Mouse (Mus musculus): ENCODE results near the gene Acot8. TPM values are rescaled to one million over a fixed set of nuclear protein-coding genes. Genes with fewer than 3 reads are reported as not detected.

Acot8 gene
- polyA plus RNA-seq, 1 experiment, result 102 TPM

DNA sequence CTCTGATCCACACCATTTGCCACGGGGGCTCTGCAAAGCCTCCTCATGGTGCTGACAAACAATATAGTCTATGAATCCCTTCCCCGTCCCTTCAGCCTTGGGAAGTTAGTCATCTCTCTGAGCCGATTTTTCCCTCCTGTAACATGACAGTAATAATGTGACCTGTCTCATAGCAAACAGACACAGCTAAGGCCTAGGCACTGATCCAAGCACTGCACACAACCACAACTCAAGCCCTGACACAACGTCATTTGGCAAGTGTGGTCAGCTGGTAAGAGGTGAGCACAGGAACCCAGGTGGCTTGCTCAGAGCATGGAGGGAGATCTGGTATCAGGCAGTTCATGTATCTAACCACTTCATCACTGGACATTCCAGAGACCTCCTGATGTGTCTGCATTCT is 8.8 kb downstream of the Acot8 start:
- WGBS, result 81% methylated on average over 4 of the region's 4 CpGs
- no peak for TF ChIP-seq POLR2A (IDR thresholded peaks at IDR 0.05; ENCODE audit: low read depth, low read length)
- TF ChIP-seq CTCF (IDR thresholded peaks at IDR 0.05; ENCODE audit: extremely low read depth, insufficient read length, insufficient replicate concordance, low read depth, low read length), result no peak
- H3K36me3 ChIP-seq (ENCODE audit: control insufficient read depth, insufficient read depth, low read length), result peaks cover 67% of the 10 kb centered on the region
- no peak overlapping the region for H3K27ac ChIP-seq (ENCODE audit: insufficient read depth, low read depth, low read length)
- H3K4me1 ChIP-seq (ENCODE audit: control insufficient read depth, insufficient read depth, insufficient read length, low read length), result no peaks in the 10 kb centered on the region
- H3K4me3 ChIP-seq (ENCODE audit: low read depth, low read length), result no peak overlapping the region
- no peaks in the 10 kb centered on the region for H3K27me3 ChIP-seq (ENCODE audit: control insufficient read depth, insufficient read depth, low read length)

DNA sequence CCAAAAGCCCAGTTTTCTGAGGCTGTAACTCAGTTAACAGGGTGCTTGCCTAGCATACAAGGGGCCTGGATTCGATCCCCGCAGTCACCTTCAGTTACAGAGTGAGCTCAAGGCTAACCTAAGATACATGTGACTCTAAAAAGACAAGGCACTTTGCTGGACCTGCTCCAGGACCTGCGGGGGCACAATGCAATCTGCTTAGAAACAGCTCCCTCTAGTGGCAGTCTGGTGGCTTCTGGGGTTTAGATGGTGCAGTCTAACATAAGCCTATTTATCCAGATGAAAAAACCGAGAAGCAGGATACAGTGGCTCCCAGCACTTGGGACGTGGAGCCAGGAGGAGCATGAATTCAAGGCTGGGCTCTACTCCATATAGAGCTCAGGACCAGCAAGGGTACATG is 10.4 kb downstream of the Acot8 start:
- H3K36me3 ChIP-seq (ENCODE audit: control insufficient read depth, insufficient read depth, low read length), result peaks cover 60% of the 10 kb centered on the region

GRCm38 (mm10) chr2:164793772-164794171 is 10.9 kb downstream of the Acot8 start:
- Histone ChIP-seq H3K4me1 (ENCODE audit: control insufficient read depth, insufficient read depth, insufficient read length, low read length) (no peaks in the 10 kb centered on the region), H3K27ac (ENCODE audit: insufficient read depth, low read depth, low read length) (no peak overlapping the region), H3K36me3 (ENCODE audit: control insufficient read depth, insufficient read depth, low read length) (peaks cover 62% of the 10 kb centered on the region), H3K4me3 (ENCODE audit: low read depth, low read length) (no peak overlapping the region), H3K27me3 (ENCODE audit: control insufficient read depth, insufficient read depth, low read length) (no peaks in the 10 kb centered on the region)
- WGBS, result 93% methylated on average over 2 of the region's 2 CpGs
- TF ChIP-seq POLR2A (IDR thresholded peaks at IDR 0.05; ENCODE audit: low read depth, low read length), result no peak
- no peak for TF ChIP-seq CTCF (IDR thresholded peaks at IDR 0.05; ENCODE audit: extremely low read depth, insufficient read length, insufficient replicate concordance, low read depth, low read length)

More for the DNA sequence above, 10.4 kb downstream of the Acot8 start:
- 19% methylated on average over 5 of the region's 5 CpGs for WGBS
- Histone ChIP-seq H3K27ac (ENCODE audit: insufficient read depth, low read depth, low read length) (no peak overlapping the region), H3K4me1 (ENCODE audit: control insufficient read depth, insufficient read depth, insufficient read length, low read length) (no peaks in the 10 kb centered on the region), H3K4me3 (ENCODE audit: low read depth, low read length) (no peak overlapping the region), H3K27me3 (ENCODE audit: control insufficient read depth, insufficient read depth, low read length) (no peaks in the 10 kb centered on the region)
- peak; percentile 95; the same call in 1 of the 2 replicates for TF ChIP-seq CTCF (IDR thresholded peaks at IDR 0.05; ENCODE audit: extremely low read depth, insufficient read length, insufficient replicate concordance, low read depth, low read length)
- TF ChIP-seq POLR2A (IDR thresholded peaks at IDR 0.05; ENCODE audit: low read depth, low read length), result no peak

- WGBS, result 74% methylated on average over 3 of the region's 3 CpGs
- Histone ChIP-seq H3K36me3 (ENCODE audit: control insufficient read depth, insufficient read depth, low read length) (peaks cover 61% of the 10 kb centered on the region), H3K4me3 (ENCODE audit: low read depth, low read length) (no peak overlapping the region), H3K27ac (ENCODE audit: insufficient read depth, low read depth, low read length) (no peak overlapping the region), H3K4me1 (ENCODE audit: control insufficient read depth, insufficient read depth, insufficient read length, low read length) (no peaks in the 10 kb centered on the region), H3K27me3 (ENCODE audit: control insufficient read depth, insufficient read depth, low read length) (no peaks in the 10 kb centered on the region)
- TF ChIP-seq POLR2A (IDR thresholded peaks at IDR 0.05; ENCODE audit: low read depth, low read length), result no peak
- peak; percentile 66; the same call in 1 of the 2 replicates for TF ChIP-seq CTCF (IDR thresholded peaks at IDR 0.05; ENCODE audit: extremely low read depth, insufficient read length, insufficient replicate concordance, low read depth, low read length)
Observed at GRCm38 (mm10) chr2:164793236-164793635, 11.4 kb downstream of the Acot8 start.

GRCm38 (mm10) chr2:164792400-164793190 is 12.1 kb downstream of the Acot8 start:
- Histone ChIP-seq H3K27me3 (ENCODE audit: control insufficient read depth, insufficient read depth, low read length) (no peaks in the 10 kb centered on the region), H3K27ac (ENCODE audit: insufficient read depth, low read depth, low read length) (no peak overlapping the region), H3K4me1 (ENCODE audit: control insufficient read depth, insufficient read depth, insufficient read length, low read length) (no peaks in the 10 kb centered on the region), H3K4me3 (ENCODE audit: low read depth, low read length) (no peak overlapping the region), H3K36me3 (ENCODE audit: control insufficient read depth, insufficient read depth, low read length) (peaks cover 57% of the 10 kb centered on the region)
- no peak for TF ChIP-seq POLR2A (IDR thresholded peaks at IDR 0.05; ENCODE audit: low read depth, low read length)
- peak; percentile 5; the same call in 1 of the 2 replicates for TF ChIP-seq CTCF (IDR thresholded peaks at IDR 0.05; ENCODE audit: extremely low read depth, insufficient read length, insufficient replicate concordance, low read depth, low read length)
- WGBS, result 87% methylated on average over 12 of the region's 12 CpGs

GRCm38 (mm10) chr2:164791841-164792261 is 12.8 kb downstream of the Acot8 start:
- no peak overlapping the region for H3K4me3 ChIP-seq (ENCODE audit: low read depth, low read length)
- no peaks in the 10 kb centered on the region for H3K27me3 ChIP-seq (ENCODE audit: control insufficient read depth, insufficient read depth, low read length)
- 87% methylated on average over 18 of the region's 18 CpGs for WGBS
- H3K27ac ChIP-seq (ENCODE audit: insufficient read depth, low read depth, low read length), result no peak overlapping the region
- no peaks in the 10 kb centered on the region for H3K4me1 ChIP-seq (ENCODE audit: control insufficient read depth, insufficient read depth, insufficient read length, low read length)
- peaks cover 52% of the 10 kb centered on the region for H3K36me3 ChIP-seq (ENCODE audit: control insufficient read depth, insufficient read depth, low read length)
- TF ChIP-seq CTCF (IDR thresholded peaks at IDR 0.05; ENCODE audit: extremely low read depth, insufficient read length, insufficient replicate concordance, low read depth, low read length) (no peak), POLR2A (IDR thresholded peaks at IDR 0.05; ENCODE audit: low read depth, low read length) (no peak)

DNA sequence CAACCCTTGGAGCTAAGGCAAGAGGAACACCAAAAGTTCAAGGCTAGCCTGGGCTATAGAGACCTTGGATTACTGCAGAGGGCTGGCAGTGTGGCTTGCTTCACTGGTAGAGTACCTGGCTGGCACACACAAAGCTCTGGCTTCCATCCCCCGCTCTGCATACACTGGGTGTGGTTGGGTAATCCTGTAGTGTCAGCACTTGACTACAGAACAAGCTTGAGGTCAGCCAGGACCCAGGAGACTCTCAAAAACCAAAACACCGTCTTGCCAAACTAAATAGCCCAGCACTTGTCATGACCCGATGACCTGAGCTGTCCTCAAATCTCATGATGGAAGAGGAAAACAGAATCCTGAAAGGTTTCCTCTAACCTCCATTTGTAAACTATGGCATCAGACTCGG is 14.2 kb downstream of the Acot8 start:
- no peak overlapping the region for H3K4me3 ChIP-seq (ENCODE audit: low read depth, low read length)
- no peak overlapping the region for H3K27ac ChIP-seq (ENCODE audit: insufficient read depth, low read depth, low read length)
- WGBS, result 64% methylated on average over 4 of the region's 4 CpGs
- H3K27me3 ChIP-seq (ENCODE audit: control insufficient read depth, insufficient read depth, low read length), result no peaks in the 10 kb centered on the region
- H3K4me1 ChIP-seq (ENCODE audit: control insufficient read depth, insufficient read depth, insufficient read length, low read length), result peaks cover 4% of the 10 kb centered on the region; the same call in 1 of the 2 replicates
- TF ChIP-seq POLR2A (IDR thresholded peaks at IDR 0.05; ENCODE audit: low read depth, low read length) (no peak), CTCF (IDR thresholded peaks at IDR 0.05; ENCODE audit: extremely low read depth, insufficient read length, insufficient replicate concordance, low read depth, low read length) (no peak)
- H3K36me3 ChIP-seq (ENCODE audit: control insufficient read depth, insufficient read depth, low read length), result peaks cover 39% of the 10 kb centered on the region
